Mouse (Mus musculus): ENCODE data around the gene Kcnh5. TPM values are rescaled to one million over a fixed set of nuclear protein-coding genes. Genes with fewer than 3 reads are reported as not detected.

The Kcnh5 gene
- total RNA-seq (2023), result not detected

GRCm38 (mm10) chr12:75176691-75177645 is at the start of gene Kcnh5:
Gene Kcnh5 (minus strand): TSS chr12:75177332.

Other genes starting within 250 kb of the Kcnh5 start
- gene Rhoj, start 131.0 kb upstream of the Kcnh5 start, total RNA-seq (2023), result under 1 TPM; 0.60 to 0.67 TPM
- not detected for gene Gphb5, start 239.4 kb upstream of the Kcnh5 start, total RNA-seq (2023)

All from neutrophil, adult 59 days (primary cell).